Mouse (Mus musculus) embryonic facial prominence, embryonic 13.5 days (tissue): ENCODE data around the gene Dph1. TPM values are rescaled to one million over a fixed set of nuclear protein-coding genes. Genes with fewer than 3 reads are reported as not detected.

Experiments used
- ATAC-seq: fragments of 200-750 bp; cut with Nextera tagmentation; 2 replicates; pipeline ENCODE4 v1.8.0; 2017; ENCODE audit warnings: low read depth; ENCODE audit not compliant: insufficient number of reproducible peaks, insufficient read depth, low FRiP score, low TSS enrichment
- H3K27ac ChIP-seq: fragments of 300-500 bp; sonication (generic); 2 replicates; pipeline ENCODE4 v1.5.1; 2015; ENCODE audit warnings: moderate library complexity, mild to moderate bottlenecking, inconsistent platforms
- H3K27me3 ChIP-seq: fragments of 300-500 bp; sonication (generic); 2 replicates; pipeline ENCODE4 v1.6.1; 2015; ENCODE audit warnings: mild to moderate bottlenecking, inconsistent platforms
- H3K36me3 ChIP-seq: fragments of 300-500 bp; sonication (generic); 2 replicates; pipeline ENCODE4 v1.6.1; 2015; ENCODE audit warnings: mild to moderate bottlenecking, inconsistent platforms
- H3K4me1 ChIP-seq: fragments of 300-500 bp; sonication (generic); 2 replicates; pipeline ENCODE4 v1.6.1; 2015; ENCODE audit warnings: inconsistent platforms
- H3K4me2 ChIP-seq: fragments of 300-500 bp; sonication (generic); 2 replicates; pipeline ENCODE4 v1.6.1; 2015; ENCODE audit warnings: moderate library complexity, mild to moderate bottlenecking, inconsistent platforms
- H3K4me3 ChIP-seq: fragments of 300-500 bp; sonication (generic); 2 replicates; pipeline ENCODE4 v1.5.1; 2015; ENCODE audit warnings: mild to moderate bottlenecking, inconsistent platforms
- H3K9ac ChIP-seq: fragments of 300-500 bp; sonication (generic); 2 replicates; pipeline ENCODE4 v1.6.1; 2015; ENCODE audit warnings: mild to moderate bottlenecking, inconsistent platforms
- H3K9me3 ChIP-seq: fragments of 300-500 bp; sonication (generic); 2 replicates; pipeline ENCODE4 v1.6.1; 2016; ENCODE audit warnings: inconsistent platforms
- WGBS: fragments of 180-500 bp; shearing (Covaris S2); methylation state at CpG from one replicate; pipeline ENCODE4 v1.1.7; 2015; ENCODE audit warnings: mixed read lengths; 5-methylcytosine and 5-hydroxymethylcytosine counted together
- polyA plus RNA-seq: library from polyadenylated mRNA; unstranded; fragments of >200 nt; fragmentation: Nextera tagmentation; extraction: Ambion mirVana; gene quantifications from 2 replicates; pipeline ENCODE4 v1.2.1, GENCODE M21; 2015

Dph1 gene
- polyA plus RNA-seq, 1 experiment from 2014 or later, result 24.5 TPM

DNA sequence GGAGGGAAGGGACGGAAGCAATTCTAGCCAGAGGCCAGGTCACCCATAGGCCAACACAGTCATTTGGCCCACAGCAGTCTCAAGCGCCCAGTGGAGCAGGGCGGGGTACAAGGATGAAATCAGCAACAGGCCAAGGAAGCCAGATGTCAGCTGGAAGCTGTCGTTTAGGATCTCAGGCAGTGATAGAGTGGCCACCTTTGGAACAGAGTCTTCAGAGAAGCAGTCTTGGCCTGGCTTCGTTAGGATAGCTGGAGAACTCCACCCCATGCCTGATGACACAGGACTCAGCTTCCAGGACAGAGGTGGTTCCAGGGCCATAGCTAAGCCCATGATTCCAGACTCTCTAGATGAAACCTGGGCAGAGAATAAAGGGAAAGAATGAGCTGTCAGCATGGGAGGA, 50.6 kb downstream of the Dph1 start:
- Histone ChIP-seq H3K27ac (peak overlapping the region; percentile 88; the same call in 1 of the 2 replicates), H3K4me3 (no peak overlapping the region), H3K4me2 (no peak overlapping the region), H3K9ac (no peak overlapping the region), H3K9me3 (no peaks in the 10 kb centered on the region), H3K27me3 (no peaks in the 10 kb centered on the region), H3K4me1 (peaks cover 59% of the 10 kb centered on the region), H3K36me3 (peaks cover 23% of the 10 kb centered on the region)
- ATAC-seq, result no peak
- WGBS, result 46% methylated on average over 5 of the region's 5 CpGs

DNA sequence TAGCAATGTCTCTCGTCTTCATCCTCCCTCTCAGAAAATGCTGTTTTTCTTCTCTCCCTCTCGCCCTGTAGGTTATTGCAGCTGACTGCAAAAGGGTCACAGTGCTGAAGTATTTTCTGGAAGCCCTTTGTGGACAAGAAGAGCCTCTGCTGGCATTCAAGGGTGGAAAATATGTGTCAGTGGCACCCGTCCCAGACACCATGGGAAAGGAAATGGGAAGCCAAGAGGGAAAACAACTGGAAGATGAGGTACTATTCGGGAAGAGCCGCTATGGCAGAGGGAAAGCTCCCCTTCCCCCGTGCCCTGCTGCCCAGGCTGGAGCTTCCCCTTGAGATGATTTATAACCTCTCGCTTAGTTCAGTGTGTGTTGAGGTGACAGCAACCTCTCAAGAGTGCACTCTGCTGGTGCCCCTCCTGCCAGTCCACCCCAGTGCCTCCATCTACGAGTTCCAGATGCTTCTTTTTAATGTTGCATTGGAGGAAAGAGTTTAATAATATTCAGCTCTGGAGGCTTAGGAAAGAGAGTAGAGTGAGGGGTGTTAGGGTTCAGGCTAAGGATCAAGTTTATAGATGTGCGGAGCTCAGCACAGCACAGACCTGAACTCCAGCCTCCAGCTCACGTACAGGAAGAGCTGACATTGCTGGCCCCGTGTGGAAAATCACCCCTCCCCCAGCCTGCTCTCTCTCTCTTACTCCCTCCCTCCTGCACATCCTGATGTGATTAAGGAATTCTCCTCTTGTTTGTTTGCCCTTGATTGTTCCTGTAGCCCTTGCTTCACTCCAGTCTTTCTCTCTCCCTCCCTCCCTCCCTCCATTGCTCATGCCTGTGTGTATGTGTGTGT, 51.7 kb downstream of the Dph1 start:
- peak overlapping the region; percentile 88 for H3K27ac ChIP-seq
- H3K9me3 ChIP-seq, result no peaks in the 10 kb centered on the region
- peaks cover 20% of the 10 kb centered on the region for H3K36me3 ChIP-seq
- no peak overlapping the region for H3K4me3 ChIP-seq
- peak overlapping the region; percentile 34; the same call in 1 of the 2 replicates for H3K4me2 ChIP-seq
- no peak overlapping the region for H3K9ac ChIP-seq
- WGBS, result 18% methylated on average over 11 of the region's 11 CpGs
- H3K4me1 ChIP-seq, result peaks cover 70% of the 10 kb centered on the region
- ATAC-seq, result peak; percentile 68; the same call in 1 of the 2 replicates
- no peaks in the 10 kb centered on the region for H3K27me3 ChIP-seq

DNA sequence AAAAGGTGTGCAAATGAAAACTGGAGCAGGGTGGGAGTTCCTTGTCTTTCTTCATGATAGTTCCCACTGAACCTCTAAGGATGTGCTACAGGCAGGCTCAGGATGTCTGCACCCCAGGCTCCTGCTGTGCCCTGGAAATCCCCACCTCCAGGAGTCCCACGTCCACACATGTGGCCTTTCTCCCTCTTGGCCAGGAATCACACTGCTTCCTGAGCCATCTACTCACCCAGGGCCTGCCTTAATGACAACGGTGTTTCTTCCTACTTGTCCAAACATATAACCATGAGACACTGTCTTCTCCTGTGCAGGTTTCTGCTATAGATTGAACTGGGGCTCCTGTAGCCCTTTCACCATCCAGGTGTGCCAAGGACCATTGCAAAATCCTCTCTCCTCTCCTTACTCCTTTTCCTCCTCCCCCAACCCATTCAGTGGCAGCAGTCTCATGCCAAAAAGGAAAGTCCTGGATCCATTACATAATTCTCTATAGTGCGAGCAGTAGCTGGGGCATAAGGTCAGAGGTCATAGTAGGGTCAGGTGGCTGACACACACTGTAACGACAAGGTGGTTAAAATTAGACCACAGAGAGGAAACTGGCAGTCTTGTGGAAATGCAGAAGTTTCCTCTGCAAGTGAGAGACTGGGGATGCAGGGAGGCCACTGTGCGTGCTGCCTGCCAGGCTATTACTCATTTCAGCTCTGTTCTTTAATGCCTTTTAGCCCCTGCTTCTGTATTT, 54.2 kb downstream of the Dph1 start:
- H3K27ac ChIP-seq, result no peak overlapping the region
- H3K4me3 ChIP-seq, result no peak overlapping the region
- H3K4me1 ChIP-seq, result peaks cover 75% of the 10 kb centered on the region
- H3K9ac ChIP-seq, result no peak overlapping the region
- WGBS, result 41% methylated on average over 5 of the region's 5 CpGs
- H3K4me2 ChIP-seq, result no peak overlapping the region
- 0 out of 2 replicates have a peak, but pooled peaks cover 3% of the 10 kb centered on the region for H3K36me3 ChIP-seq
- no peaks in the 10 kb centered on the region for H3K27me3 ChIP-seq
- ATAC-seq, result no peak
- no peaks in the 10 kb centered on the region for H3K9me3 ChIP-seq

DNA sequence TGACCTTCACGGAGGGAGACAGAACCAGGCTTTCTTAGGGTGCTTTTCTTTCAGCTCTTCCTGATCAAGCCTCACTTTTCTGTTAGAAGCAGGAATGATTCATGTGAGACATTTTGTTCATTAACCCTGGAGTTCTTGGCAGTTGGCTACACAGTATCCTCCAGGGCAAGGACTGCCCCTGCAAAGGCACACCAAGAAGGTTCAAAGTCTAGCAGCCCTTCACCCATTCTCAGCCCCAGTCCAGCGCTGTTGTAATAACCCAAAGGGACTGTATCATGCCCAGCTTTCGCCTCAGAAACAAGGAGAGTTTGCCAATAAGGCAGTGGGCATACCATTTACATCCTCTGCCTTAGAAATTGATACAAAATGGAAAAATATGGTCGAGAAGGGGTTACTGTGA, 55.7 kb downstream of the Dph1 start:
- Histone ChIP-seq H3K27ac (no peak overlapping the region), H3K9ac (peak overlapping the region; percentile 21; the same call in 1 of the 2 replicates), H3K4me3 (no peak overlapping the region), H3K4me2 (no peak overlapping the region), H3K36me3 (0 out of 2 replicates have a peak, but pooled peaks cover 3% of the 10 kb centered on the region), H3K9me3 (no peaks in the 10 kb centered on the region), H3K4me1 (peaks cover 60% of the 10 kb centered on the region), H3K27me3 (no peaks in the 10 kb centered on the region)
- WGBS, result 89% methylated on average over 4 of the region's 4 CpGs
- no peak for ATAC-seq

DNA sequence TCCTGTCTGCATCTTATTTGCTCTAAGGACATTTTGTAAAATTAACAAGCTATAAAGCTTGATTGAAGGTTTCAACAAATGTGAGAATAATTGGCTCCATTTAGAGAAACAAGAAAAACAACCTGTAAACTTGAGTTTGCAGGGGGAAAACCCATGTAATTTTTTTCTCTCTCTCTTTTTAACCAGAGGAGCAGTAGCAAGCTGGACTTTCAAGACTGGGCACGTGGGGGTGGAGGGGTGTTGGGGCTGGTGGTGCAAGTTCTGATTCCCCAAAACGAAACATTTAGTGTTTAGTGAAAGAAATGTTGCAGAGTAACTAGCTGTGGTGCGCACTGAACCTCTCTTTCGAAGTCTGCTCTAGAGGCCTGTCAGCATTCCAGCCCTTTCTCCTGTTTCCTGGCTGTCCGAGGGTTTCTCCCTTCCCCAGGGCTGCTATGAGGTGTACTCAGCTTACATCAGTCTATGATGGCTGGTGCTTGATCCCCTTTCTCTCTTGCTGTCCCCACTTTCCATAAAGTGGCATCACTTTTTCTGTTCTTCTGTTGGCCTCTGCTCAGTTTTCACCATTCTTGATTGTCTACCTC, 56.5 kb downstream of the Dph1 start:
- Histone ChIP-seq H3K4me3 (no peak overlapping the region), H3K27me3 (no peaks in the 10 kb centered on the region), H3K9ac (0 out of 2 replicates have a peak overlapping the region, but pooled peaks have one; percentile 6), H3K9me3 (no peaks in the 10 kb centered on the region), H3K4me1 (peaks cover 52% of the 10 kb centered on the region), H3K27ac (peak overlapping the region; percentile 64; the same call in 1 of the 2 replicates), H3K36me3 (0 out of 2 replicates have a peak, but pooled peaks cover 3% of the 10 kb centered on the region), H3K4me2 (no peak overlapping the region)
- ATAC-seq, result no peak
- 50% methylated on average over 5 of the region's 5 CpGs for WGBS

DNA sequence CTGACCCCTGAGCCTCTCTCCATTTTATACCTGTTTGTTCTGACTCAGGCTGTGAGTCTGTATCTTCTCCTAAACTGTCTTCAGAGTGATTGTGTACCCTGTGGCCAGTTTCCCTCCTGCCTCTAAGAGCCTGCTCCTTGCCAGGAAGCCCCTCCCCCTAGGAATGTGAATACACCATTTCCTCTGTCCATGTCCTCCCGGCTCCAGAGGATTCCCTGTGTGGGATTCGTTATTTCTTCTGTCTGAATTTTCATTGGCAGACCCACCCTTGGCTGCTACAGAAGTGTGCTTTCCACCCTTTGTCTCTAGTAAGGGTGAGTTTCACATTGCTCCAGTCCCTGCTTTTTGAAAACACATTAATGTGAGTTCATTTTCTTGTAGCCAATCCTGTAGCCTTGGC, 57.1 kb downstream of the Dph1 start:
- H3K4me2 ChIP-seq, result no peak overlapping the region
- H3K9ac ChIP-seq, result no peak overlapping the region
- no peaks in the 10 kb centered on the region for H3K9me3 ChIP-seq
- H3K27me3 ChIP-seq, result no peaks in the 10 kb centered on the region
- H3K4me3 ChIP-seq, result no peak overlapping the region
- 0 out of 2 replicates have a peak, but pooled peaks cover 3% of the 10 kb centered on the region for H3K36me3 ChIP-seq
- H3K27ac ChIP-seq, result peak overlapping the region; percentile 64
- peaks cover 46% of the 10 kb centered on the region for H3K4me1 ChIP-seq
- WGBS, result 3% methylated on average over 2 of the region's 2 CpGs
- no peak for ATAC-seq

DNA sequence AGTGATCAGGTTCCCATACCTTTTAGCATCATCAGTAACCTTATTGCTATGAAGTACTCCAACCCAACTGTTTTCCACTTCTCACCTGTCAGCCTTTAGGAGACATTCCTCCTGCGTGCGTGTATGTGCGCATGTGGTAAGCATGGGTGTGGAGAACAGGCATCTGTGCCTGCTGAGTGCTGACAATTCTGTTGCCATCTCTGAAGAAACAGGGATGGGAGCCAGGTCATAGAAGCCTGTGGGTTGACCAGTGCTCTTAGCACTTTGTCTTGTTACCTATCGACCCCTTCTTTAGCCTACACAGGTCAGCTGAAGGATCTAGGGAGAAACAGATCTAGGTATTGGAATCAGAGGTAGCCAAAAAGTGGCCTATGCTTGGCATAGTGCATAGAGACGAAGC, 57.6 kb downstream of the Dph1 start:
- no peak overlapping the region for H3K9ac ChIP-seq

DNA sequence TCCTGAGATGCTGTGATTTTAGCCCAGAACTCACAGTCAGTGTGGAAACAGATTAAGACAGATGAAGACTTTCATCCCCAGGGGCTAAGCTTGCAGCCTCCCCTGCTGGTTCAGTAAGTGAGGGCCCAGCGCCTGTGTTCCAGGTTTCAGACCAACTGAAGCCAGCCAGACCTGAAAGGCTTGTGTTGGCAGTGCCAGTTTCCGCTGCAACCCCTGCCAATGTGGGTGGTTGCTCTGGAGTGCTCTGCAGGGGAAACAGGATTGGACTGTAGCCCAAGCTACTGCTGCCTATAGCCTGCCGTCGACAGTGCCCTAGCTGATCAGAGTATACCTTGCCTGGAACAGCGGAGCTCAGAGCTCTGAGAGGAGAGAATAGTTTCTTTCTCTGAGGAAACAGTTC, 58.8 kb downstream of the Dph1 start:
- Histone ChIP-seq H3K9ac (no peak overlapping the region), H3K4me1 (peaks cover 36% of the 10 kb centered on the region), H3K4me3 (no peak overlapping the region), H3K4me2 (no peak overlapping the region), H3K27ac (no peak overlapping the region), H3K27me3 (no peaks in the 10 kb centered on the region), H3K9me3 (no peaks in the 10 kb centered on the region), H3K36me3 (no peaks in the 10 kb centered on the region)
- no peak for ATAC-seq
- WGBS, result 76% methylated on average over 5 of the region's 5 CpGs

More for the DNA sequence above, 57.6 kb downstream of the Dph1 start:
- Histone ChIP-seq H3K27me3 (no peaks in the 10 kb centered on the region), H3K4me1 (peaks cover 40% of the 10 kb centered on the region), H3K4me3 (no peak overlapping the region), H3K4me2 (no peak overlapping the region), H3K36me3 (0 out of 2 replicates have a peak, but pooled peaks cover 3% of the 10 kb centered on the region), H3K9me3 (no peaks in the 10 kb centered on the region), H3K27ac (peak overlapping the region; percentile 64)
- WGBS, result 90% methylated on average over 5 of the region's 5 CpGs
- ATAC-seq, result no peak

DNA sequence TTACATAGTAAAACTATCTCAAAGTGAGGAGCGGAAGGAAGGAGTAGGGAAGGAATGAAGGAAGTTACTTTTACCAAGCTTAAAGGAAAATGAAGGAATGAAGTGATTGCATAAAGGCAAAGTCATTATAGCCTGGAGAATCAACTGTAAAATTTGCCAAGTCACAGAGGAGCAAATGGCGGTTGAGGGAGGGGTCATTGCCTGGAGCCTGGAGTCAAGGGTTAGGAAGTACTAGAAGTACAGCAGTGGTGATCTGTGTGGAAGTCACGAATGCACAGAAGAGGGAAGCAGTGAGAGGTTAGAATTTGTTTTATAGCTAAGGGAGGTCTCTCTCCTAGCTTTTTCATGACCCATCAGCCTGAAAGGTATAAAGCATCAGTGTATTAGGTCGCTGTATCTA, 59.7 kb downstream of the Dph1 start:
- Histone ChIP-seq H3K4me2 (no peak overlapping the region), H3K27me3 (no peaks in the 10 kb centered on the region), H3K36me3 (0 out of 2 replicates have a peak, but pooled peaks cover 2% of the 10 kb centered on the region), H3K4me3 (no peak overlapping the region), H3K9me3 (no peaks in the 10 kb centered on the region), H3K9ac (no peak overlapping the region), H3K27ac (no peak overlapping the region), H3K4me1 (peaks cover 31% of the 10 kb centered on the region)
- ATAC-seq, result no peak
- WGBS, result 82% methylated on average over 4 of the region's 4 CpGs

DNA sequence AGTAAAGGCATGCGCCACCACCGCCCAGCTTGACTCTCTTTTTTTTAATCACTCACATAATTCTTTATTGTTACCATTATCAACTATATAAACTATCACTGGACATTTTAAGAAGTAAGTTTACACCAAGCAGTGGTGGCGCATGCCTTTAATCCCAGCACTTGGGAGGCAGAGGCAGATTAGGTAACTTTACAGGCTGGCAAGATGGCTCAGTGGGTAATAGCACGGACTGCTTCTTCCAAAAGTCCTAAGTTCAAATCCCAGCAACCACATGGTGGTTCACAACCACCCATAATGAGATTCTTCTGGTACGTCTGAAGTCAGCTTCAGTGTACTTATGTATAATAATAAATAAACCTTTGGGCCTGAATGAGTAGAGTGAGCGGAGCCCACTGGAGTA, 61.6 kb downstream of the Dph1 start:
- Histone ChIP-seq H3K36me3 (0 out of 2 replicates have a peak, but pooled peaks cover 4% of the 10 kb centered on the region), H3K9me3 (no peaks in the 10 kb centered on the region), H3K27me3 (no peaks in the 10 kb centered on the region), H3K4me1 (peaks cover 20% of the 10 kb centered on the region), H3K4me2 (no peak overlapping the region), H3K4me3 (no peak overlapping the region), H3K27ac (no peak overlapping the region), H3K9ac (no peak overlapping the region)
- ATAC-seq, result no peak
- WGBS, result 93% methylated on average over 6 of the region's 6 CpGs
